Mouse (Mus musculus) heart, adult 11 months (tissue): Measurements from ENCODE around the gene Lancl2.
A peak's percentile ranks its signal among the peaks of the same experiment; 100 is the strongest.

Experiments used
- DNase-seq: peaks from one replicate; pipeline ENCODE4 v3.0.0; 2022

Gene Lancl2

DNA sequence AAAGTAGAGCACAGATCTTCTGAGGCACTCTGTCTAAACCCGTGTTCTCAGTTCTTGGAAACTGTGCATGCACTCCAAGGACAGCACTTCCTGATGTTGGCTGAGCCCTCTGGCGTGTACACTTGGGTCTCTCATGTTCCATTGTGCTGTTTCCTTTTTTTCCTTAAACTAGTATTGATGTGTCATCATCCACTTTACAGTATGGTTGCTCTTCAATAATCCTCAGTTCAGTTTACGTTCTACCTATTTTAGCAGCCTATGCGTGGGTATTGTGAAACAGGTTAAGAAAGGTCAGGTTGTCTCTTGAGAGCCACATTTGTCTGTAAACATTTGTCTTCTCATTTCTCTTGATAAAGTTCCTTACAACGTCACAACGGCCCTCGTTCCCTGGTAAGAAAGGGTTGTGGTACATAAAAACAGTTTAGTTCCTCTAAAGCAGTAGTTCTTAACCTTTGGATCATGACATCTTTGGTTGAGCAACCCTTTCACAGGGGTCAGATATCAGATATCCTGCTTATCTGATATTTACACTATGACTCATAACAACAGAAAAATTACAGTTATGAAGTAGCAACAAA lies 66.7 kb downstream of the Lancl2 start:
- DNase-seq: peak; percentile 57

DNA sequence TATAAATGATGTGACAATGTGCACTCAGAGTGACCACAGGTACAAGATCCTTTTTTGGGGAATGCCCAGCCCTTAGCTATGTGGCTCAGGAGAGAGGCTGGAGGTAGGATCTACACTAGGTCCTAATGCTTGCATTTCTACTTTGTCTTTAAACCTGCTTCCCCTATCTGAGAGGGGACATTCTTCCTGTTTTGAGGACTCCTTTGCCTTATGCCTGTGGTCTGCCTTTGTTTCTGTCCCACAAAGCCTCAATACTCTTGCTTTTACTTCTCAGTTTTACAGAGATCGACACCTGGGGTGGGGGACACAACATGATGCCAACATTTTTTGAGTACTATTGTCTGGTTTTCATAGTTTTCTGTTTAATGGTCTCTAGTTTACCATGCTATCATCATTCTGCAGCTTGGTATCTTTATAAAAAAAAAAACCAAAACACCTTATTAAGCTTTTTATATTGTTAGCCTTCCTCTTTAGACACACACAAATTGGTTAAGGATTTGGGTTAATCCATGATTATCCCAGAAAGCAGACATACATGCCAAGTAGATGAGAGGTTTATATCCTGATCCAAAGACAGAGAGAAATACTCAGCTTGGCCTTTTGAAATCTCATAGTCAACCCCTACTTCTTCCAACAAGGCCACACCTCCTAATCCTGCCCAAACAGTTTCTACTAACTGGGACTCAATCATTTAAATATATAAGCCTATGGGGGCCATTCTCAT lies 68.3 kb downstream of the Lancl2 start:
- peak; percentile 64 for DNase-seq

DNA sequence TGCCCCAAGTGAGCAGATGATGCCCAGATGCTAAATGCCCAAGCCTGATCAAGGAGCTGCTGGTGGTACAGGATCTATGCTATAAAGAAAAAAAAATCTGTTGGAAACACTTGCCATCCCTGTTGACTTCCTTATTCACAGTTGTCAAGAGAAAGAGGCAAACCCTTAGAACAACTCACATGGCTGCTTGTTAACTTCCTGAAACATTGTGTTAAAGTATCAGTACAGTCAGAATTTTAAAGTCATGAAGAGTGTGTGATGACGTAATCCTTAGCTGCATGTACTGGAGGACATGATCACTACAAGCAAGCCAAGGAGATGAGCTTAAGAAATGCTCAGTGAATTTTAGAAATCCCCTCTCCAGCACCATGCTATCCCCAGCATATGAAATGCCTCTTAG lies 71.5 kb downstream of the Lancl2 start:
- DNase-seq: peak; percentile 4

DNA sequence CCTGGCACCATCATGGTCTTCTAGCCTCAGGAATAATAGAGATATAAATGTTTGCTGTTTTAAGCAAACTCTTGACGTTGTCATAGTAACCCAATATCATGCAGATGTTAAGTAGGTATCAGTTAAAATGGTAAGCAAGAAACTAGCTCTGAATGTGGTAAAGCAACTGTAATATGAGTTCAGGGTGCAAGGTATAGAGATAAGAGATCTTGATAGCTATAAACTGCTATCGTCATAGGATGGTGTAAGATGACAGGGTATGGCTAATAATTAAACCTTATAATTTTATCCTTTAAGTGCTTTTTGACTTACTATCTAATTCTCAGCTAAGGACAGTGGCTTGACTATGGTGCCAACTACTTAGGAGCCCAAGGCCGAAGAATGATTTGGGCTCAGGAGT lies 78.0 kb downstream of the Lancl2 start:
- no peak for DNase-seq

DNA sequence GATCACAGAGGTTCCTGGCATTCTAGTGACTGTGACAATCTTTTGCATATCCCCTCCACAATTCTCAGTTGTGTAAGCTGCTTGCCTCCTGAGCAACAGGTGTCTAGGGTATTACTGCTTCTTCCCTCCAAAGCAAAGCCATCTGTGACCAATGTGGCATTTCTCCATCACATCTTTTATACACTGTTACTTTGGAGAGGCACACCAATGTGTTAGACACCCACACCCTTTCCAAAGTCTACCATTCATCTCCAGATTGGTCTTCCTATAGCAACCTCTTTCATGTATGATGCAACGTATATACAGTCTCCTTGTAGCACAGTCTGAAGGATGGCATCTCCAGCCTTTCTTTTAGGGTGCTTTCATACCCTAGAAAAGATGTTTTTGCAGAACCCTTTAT lies 80.3 kb downstream of the Lancl2 start:
- peak; percentile 7 for DNase-seq

DNA sequence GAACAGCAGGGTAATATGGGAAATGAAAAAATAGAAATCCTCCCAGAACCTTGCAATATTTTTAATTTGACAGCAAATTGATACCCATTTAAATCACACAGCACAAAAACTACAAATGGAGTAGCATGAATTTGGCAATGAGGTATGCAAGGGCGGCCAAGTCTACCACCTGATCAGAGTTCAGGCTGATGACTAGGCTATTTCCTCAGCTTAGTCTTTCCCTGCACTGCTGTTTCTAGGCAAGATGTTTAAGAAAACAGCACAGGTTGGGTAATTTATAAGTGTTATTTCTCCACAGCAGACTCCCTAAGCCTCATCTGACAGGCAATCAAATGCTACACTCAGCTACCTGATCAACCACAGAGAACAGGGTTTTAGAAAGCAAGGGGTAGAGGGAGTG lies 81.9 kb downstream of the Lancl2 start:
- DNase-seq: no peak

DNA sequence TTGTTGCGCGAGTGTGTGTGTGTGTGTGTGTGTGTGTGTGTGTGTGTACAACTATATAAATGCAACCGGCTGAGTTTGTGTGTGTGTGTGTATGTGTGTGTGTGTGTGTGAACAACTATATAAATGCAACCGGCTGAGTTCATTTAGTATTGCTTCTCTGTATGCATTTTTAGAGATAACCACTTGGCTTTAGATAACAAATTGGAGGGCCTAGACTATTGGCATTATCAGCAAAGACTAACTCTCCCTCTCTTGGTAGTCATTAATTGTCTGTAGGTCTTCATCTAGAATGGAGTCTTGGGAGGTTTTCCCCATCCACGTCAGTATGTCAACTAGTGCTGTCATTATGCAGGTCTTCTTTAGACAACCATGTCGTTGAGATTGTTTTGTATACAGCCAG lies 85.0 kb downstream of the Lancl2 start:
- no peak for DNase-seq
